Mouse (Mus musculus): ENCODE measurements around the gene Ccl22. TPM values are rescaled to one million over a fixed set of nuclear protein-coding genes. Genes with fewer than 3 reads are reported as not detected.

The Ccl22 gene
- under 1 TPM in 3 of 4 experiments, not detected in 1; 0.22 to 0.72 (median 0.39) TPM for total RNA-seq (2022)

GRCm38 (mm10) chr8:94745476-94746184 lies at the start of gene Ccl22:
Ccl22 (plus strand) TSS chr8:94745590.
- no peak for DNase-seq (ENCODE audit: low spot score in 2 of 2)

DNA sequence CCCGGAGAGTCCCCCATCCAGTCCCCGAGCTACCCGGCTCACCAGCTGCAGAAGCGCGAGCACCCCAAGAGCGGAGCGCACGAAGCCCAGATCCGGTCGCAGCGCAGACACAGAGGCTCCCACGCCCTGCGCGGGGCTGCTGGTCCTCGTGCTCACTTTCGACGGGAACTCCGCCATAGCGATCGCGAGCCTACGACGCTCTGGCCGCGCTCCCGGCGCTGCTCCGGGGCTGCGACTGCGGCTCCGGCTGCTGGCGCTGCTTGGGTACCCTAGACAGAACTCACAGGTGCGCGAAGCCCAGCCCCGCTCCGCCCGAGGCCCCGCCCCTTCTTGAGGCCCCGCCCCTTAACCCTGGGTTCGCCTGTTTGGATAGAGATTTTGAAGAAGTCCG lies 49.4 kb upstream of the Ccl22 start, which contains the start of gene Pllp:
Gene Pllp (minus strand): TSS at position 285 of the 391 bp plus-strand sequence.
- no peak for DNase-seq (ENCODE audit: low spot score in 2 of 2)

DNA sequence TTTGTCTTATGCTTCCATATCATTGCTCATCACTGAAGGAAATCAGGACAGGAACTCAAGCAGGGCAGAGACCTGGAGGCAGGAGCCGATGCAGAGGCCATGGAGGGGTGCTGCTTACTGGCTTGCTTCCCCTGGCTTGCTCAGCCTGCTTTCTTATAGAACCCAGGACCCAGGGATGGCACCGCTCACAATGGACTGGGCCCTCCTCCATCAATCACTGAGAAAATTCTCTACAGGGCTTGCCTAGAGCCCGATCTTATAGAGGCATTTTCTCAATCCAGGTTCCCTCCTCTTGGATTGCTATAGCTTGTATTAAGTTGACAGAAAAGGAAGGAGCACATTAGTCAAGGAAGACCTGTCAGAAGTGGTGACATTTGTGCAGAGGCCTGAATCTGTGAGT lies 48.8 kb upstream of the Ccl22 start:
- no peak for DNase-seq (ENCODE audit: low spot score in 2 of 2)

- no peak for DNase-seq (ENCODE audit: low spot score in 2 of 2)
Observed at GRCm38 (mm10) chr8:94697956-94698355, 47.4 kb upstream of the Ccl22 start.

DNA sequence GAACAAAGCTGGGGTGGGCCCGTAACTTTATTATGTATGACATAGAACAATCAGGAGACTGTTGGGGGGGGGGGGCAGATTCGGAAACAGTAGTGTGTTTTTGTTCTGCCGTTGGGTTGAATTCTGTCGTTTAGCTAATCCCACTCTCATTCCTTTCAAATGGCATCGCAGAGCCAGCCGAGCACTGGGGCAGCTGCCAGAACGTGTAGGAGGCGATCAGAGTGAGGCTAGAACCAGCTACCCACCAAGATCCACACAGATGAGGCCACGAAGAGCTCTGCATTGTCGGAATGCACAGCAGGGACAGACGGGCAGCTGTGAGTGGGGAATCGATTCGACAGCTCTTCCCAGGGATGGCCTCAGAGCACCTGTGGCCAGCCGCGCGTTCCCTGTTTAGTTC lies 46.0 kb upstream of the Ccl22 start:
- no peak for DNase-seq (ENCODE audit: low spot score in 2 of 2)

DNA sequence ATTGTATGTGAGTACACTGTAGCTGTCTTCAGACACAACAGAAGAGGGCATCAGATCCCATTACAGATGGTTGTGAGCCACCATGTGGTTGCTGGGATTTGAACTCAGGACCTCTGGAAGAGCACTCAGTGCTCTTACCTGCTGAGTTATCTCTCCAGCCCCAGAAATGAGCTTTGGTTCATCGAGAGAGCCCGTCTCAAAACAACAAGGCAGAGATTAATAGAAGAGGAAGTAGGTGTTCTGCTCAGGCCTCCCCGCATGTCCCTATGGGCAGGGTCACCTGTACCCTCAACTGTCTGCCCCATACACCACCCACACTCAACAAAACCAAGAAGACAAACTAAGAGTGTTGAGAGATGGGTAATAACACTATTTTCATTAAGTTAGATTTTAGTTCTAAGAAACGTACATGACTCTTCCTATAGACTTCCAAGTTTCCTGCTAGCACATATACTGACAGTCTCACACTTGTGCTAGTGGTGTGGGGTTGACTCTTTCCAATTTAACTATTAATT lies 44.9 kb upstream of the Ccl22 start:
- DNase-seq (ENCODE audit: low spot score in 2 of 2): no peak

- DNase-seq (ENCODE audit: low spot score in 2 of 2): no peak
Observed at GRCm38 (mm10) chr8:94702156-94702555, 43.2 kb upstream of the Ccl22 start.

DNA sequence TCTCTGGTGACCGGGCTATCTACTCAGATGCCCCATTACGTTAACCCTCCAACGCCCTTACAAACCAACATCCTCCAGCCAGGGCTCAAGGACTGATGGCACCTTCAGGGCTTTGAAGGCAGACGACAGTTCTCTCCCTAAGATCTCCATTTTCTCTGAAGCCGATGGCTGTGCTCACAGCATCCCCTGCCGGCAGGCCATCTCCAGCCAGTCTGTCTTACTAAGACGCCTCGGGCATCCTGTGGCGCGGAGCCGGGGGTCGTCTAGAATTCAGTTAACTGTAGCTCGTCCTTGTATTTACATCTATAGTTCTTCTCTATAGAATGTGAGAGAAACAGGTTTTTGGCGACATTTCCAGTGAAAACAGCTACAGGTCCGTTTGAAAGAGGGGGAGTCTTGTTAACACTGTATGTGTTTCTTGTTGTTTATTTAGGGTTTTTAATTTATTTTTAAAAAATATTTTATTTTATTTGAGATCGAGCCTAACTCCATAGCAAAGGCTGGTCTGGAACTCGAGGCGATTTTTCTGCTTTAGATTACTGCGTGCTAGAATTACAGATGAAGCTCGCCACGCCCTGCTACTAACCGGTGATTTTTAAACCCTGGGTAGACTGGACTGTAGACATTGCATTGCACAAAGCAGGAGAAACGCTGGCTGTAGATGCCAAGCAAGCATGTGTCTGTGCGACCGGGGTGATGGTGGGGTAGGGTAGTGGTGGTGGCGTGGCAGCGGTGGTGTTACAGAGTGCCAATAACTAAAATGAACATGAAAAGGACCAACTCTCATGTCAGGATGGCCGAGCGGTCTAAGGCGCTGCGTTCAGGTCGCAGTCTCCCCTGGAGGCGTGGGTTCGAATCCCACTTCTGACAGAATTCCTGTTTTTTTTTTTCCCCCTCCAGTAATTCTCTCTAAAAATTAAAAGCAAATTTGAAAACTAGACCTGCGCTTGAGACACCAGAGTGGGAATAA lies 42.3 kb upstream of the Ccl22 start:
- DNase-seq (ENCODE audit: low spot score in 2 of 2): peak; percentile 77 to 81

DNA sequence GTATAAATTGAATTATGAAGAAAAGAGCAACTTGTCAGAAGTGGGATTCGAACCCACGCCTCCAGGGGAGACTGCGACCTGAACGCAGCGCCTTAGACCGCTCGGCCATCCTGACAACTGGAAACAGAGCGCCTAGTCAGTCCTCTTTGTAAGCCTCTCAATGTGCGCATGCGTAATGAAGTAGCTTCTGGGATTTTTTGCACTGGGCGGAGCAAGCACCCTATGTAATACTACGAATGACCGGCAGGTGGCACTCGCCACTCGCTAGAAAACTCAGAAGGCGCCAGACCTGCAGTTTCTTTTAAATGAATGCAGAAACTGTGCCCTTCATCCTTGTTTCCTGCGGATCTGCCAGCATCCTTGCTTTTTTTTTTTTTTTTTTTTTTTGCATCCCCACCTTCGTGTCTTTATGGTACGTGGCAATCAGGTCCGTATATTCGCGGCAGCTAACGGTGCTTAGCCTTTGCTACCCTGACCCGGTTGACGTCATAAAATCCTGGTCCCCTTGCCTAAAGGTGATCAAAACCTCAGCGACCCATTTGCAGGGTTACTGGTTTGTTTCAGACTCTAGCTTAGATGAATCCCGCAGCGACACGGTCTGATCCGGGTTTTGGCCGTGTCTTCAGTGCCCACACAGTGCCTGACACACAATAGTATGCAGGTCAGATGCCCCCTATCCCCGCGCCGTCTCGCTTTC lies 41.3 kb upstream of the Ccl22 start:
- DNase-seq (ENCODE audit: low spot score in 2 of 2): peak; percentile 92 to 100

GRCm38 (mm10) chr8:94704669-94704984 lies 40.8 kb upstream of the Ccl22 start:
- no peak for DNase-seq (ENCODE audit: low spot score in 2 of 2)

DNA sequence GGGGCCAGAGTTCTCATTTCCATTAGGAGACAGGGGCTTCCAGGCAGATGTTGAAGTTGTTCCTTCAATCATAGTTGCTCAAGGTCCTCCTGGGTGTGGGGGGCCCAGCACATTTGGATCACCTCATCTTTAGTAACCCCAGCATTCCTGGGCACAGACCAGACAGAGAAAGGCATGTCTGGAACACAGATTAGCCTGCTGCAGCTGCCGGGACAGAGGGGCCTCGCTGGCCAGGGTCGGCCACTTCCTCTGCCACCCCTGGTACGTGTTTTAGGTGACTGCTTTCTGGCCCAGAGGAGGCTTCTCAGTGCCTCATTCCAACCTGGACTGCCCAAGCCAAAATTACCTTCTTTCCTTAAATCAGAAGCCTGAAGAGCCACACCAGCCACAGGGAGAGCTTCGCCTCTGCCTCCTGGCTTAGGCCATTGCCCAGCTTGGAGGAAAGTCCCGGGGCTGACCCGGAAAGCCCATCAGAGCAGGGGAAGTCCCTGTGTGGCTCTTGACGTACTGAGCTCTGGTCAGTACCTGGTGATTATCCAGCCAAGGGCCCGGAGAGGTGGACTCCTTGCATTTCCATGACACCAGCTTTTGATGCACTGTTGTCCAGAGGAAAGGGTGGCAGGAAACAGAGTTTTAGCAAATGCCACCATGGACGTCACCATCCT lies 39.7 kb upstream of the Ccl22 start:
- no peak for DNase-seq (ENCODE audit: low spot score in 2 of 2)

- no peak for DNase-seq (ENCODE audit: low spot score in 2 of 2)
Observed at GRCm38 (mm10) chr8:94706732-94707395, 38.5 kb upstream of the Ccl22 start.

- no peak for DNase-seq (ENCODE audit: low spot score in 2 of 2)
Observed at GRCm38 (mm10) chr8:94710336-94710735, 35.1 kb upstream of the Ccl22 start.

DNA sequence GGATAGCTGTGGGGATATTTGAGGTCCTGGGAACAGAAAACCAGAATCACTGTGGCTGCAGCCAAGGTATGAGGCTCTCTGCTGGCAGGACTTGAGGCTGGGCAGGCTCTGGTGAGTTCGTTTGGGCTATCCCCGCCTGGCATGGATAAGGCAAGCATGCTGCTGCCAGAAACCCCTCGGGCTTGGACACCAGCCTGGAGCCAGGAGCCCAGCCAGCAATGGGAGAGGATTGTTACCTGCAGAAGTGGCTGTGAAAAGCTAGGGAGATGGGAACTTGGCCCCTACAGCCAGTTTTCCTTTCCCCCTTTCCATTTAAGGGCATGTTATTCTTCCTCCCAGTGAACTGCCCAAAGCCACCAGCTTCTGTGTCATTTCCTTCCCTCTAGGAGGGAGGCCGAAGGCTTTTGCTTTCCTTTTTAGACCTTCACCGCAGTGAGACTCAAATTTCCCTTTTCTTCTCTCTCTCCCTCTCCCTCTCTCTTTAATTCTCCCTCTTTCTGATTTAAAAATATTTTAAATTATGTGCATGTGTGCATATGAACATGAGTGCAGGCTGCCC lies 34.2 kb upstream of the Ccl22 start:
- no peak for DNase-seq (ENCODE audit: low spot score in 2 of 2)

DNA sequence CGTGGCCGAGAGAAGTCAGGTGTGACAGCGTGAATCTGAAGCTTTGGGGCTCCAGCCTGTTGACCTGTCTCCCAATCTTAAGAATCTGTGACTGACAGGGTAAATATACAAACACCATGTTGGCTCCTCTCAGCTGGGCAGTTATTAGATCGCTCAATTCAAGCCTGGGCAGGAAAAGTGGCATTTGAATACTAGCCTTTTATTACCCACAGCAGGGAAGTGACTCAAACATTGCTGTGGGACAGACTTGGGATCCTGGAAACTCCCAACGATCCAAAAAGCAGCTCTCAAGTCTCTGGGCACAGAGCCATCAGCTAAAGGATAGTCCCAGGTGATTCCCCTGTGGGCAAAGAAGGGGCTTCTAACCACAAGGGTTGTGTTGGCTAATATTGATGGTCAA lies 30.8 kb upstream of the Ccl22 start:
- no peak for DNase-seq (ENCODE audit: low spot score in 2 of 2)

GRCm38 (mm10) chr8:94715871-94716270 lies 29.5 kb upstream of the Ccl22 start:
- DNase-seq (ENCODE audit: low spot score in 2 of 2): no peak

GRCm38 (mm10) chr8:94716841-94717240 lies 28.5 kb upstream of the Ccl22 start:
- DNase-seq (ENCODE audit: low spot score in 2 of 2): no peak

DNA sequence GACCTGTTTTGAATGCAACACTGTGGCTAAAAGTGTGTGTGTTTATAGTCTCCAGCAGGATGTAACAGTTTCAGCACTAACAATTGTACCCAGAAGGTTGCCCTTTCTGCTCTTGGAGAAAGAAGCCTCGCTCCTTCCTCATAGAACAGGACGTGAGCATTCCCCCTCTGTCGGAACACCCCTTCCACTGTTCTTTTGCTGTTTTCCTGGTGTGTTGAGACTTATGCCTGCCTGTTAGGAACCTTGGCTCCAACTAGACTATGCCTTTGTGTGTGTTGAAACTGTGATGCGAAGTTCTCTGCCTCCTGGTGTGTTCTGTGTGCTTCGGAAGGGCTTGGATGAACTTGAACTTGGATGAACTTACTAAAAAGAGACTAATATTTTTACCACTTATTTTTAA lies 19.4 kb upstream of the Ccl22 start:
- no peak for DNase-seq (ENCODE audit: low spot score in 2 of 2)

GRCm38 (mm10) chr8:94729301-94729700 lies 16.1 kb upstream of the Ccl22 start:
- no peak for DNase-seq (ENCODE audit: low spot score in 2 of 2)

- no peak for DNase-seq (ENCODE audit: low spot score in 2 of 2)
Observed at GRCm38 (mm10) chr8:94733821-94734465, 11.4 kb upstream of the Ccl22 start.
